Mouse (Mus musculus) heart, postnatal 0 days (tissue): ENCODE measurements around the gene Foxl1.

ENCODE experiments used
- CTCF ChIP-seq: IDR thresholded peaks from 2 replicates; pipeline ENCODE4 v1.5.1; 2016; ENCODE audit warnings: antibody characterized with exemption, control low read depth, low read depth
- EP300 ChIP-seq: IDR thresholded peaks from 2 replicates; pipeline ENCODE4 v1.6.1; 2016; ENCODE audit warnings: antibody characterized with exemption, low read depth

GRCm38 (mm10) chr8:121172567-121172966 lies 44.8 kb downstream of the Foxl1 start:
- TF ChIP-seq CTCF = no peak
- no peak for TF ChIP-seq EP300
